Mouse (Mus musculus) stomach, postnatal 0 days (tissue): Measurements from ENCODE around the gene Zbtb16. TPM values are rescaled to one million over a fixed set of nuclear protein-coding genes. Genes with fewer than 3 reads are reported as not detected.

Experiments used
- ATAC-seq: fragments of 200-750 bp; cut with Nextera tagmentation; 2 replicates; pipeline ENCODE4 v1.8.0; 2017; ENCODE audit not compliant: low FRiP score, low TSS enrichment
- DNase-seq: peaks from one replicate; pipeline ENCODE4 v3.0.0-alpha.2; 2016; ENCODE audit warnings: low spot score
- H3K27ac ChIP-seq: fragments of 300-500 bp; sonication (generic); replicated peaks from 2 replicates; pipeline ENCODE4 v1.5.1; 2014; ENCODE audit warnings: mild to moderate bottlenecking, control low read depth
- H3K27me3 ChIP-seq: fragments of 300-500 bp; sonication (generic); 2 replicates; pipeline ENCODE4 v1.6.1; 2014; ENCODE audit warnings: low read length; ENCODE audit not compliant: control insufficient read depth, insufficient read depth
- H3K36me3 ChIP-seq: fragments of 300-500 bp; sonication (generic); 2 replicates; pipeline ENCODE4 v1.6.1; 2014; ENCODE audit warnings: low read length, mixed read lengths; ENCODE audit not compliant: control insufficient read depth, insufficient read depth
- H3K4me1 ChIP-seq: fragments of 300-500 bp; sonication (generic); replicated peaks from 2 replicates; pipeline ENCODE4 v1.6.1; 2014; ENCODE audit warnings: antibody characterized with exemption; ENCODE audit not compliant: control insufficient read depth, insufficient read depth
- H3K4me2 ChIP-seq: fragments of 300-500 bp; sonication (generic); replicated peaks from 2 replicates; pipeline ENCODE4 v1.6.1; 2014; ENCODE audit warnings: low read depth, mild to moderate bottlenecking, control low read depth, moderate library complexity
- H3K4me3 ChIP-seq: fragments of 300-500 bp; sonication (generic); 2 replicates; pipeline ENCODE4 v1.5.1; 2014; ENCODE audit warnings: low read depth, low read length, control low read depth
- H3K9ac ChIP-seq: fragments of 300-500 bp; sonication (generic); 2 replicates; pipeline ENCODE4 v1.6.1; 2014; ENCODE audit warnings: mild to moderate bottlenecking, low read length, control low read depth, mixed read lengths
- H3K9me3 ChIP-seq: fragments of 300-500 bp; sonication (generic); 2 replicates; pipeline ENCODE4 v1.6.1; 2016; ENCODE audit warnings: low read length; ENCODE audit not compliant: control insufficient read depth
- CTCF ChIP-seq: IDR thresholded peaks from 2 replicates; pipeline ENCODE4 v1.5.1; 2016; ENCODE audit warnings: antibody characterized with exemption, low read depth, mild to moderate bottlenecking, moderate library complexity
- EP300 ChIP-seq: optimal IDR thresholded peaks from 2 replicates; pipeline ENCODE3; 2016; ENCODE audit warnings: antibody characterized with exemption
- WGBS: fragments of 180-500 bp; shearing (Covaris S2); extraction: QIAGEN DNeasy Blood & Tissue Kit; methylation state at CpG from one replicate; pipeline ENCODE4 v1.1.7; 2014; 5-methylcytosine and 5-hydroxymethylcytosine counted together
- polyA plus RNA-seq: library from polyadenylated mRNA; unstranded; fragments of >200 nt; fragmentation: Nextera tagmentation; extraction: Ambion mirVana; gene quantifications from 2 replicates; pipeline ENCODE4 v1.2.1, GENCODE M21; 2015

Zbtb16 gene
- polyA plus RNA-seq, 1 experiment from 2014 or later, result 1.7 TPM

DNA sequence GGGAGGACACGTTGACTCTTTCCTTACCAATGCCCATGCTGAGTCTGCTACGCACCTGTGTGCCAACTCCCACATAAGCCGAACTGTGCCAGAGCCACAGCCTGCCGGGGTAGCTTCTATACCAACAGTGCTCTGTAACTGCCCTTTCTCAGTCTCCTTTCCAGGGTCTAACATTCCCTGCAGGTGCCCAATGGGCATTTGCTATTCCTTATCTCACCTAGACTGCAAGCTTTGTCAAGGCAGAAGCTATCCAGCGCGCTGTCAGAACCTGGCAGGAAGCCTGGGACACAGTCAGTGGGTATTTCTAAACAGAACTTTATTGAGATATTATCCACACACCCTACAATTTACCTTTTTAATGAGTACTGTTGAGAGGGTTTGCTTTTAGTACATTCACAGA is 82.1 kb downstream of the Zbtb16 start:
- Histone ChIP-seq H3K4me3 (no peak overlapping the region), H3K27me3 (no peaks in the 10 kb centered on the region), H3K27ac (no peak overlapping the region), H3K4me1 (no peaks in the 10 kb centered on the region), H3K9me3 (no peaks in the 10 kb centered on the region), H3K4me2 (no peak overlapping the region), H3K36me3 (no peaks in the 10 kb centered on the region), H3K9ac (no peak overlapping the region)
- 77% methylated on average over 6 of the region's 6 CpGs for WGBS
- TF ChIP-seq EP300, result no peak
- no peak for TF ChIP-seq CTCF
- ATAC-seq, result no peak
- DNase-seq, result no peak

DNA sequence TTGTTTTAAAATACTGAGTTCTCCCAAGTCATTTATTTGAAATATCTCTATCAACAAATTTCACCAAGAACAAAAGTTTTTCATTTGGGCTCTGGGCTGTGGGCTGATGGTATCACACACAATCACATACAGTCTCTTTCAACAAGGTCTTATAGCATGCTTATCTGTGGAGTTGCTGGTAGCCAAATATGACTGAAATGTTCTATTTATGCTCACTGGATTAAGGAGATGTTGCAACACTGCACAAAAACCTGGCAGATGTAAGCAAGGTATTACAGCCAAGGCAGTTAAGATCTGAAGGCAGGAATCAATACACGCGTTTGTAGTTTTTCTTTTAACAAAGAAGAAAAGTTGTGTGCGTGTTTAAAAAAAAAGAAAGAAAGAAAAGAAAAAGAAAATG is 84.1 kb downstream of the Zbtb16 start:
- H3K4me2 ChIP-seq, result no peak overlapping the region
- no peaks in the 10 kb centered on the region for H3K4me1 ChIP-seq
- H3K4me3 ChIP-seq, result no peak overlapping the region
- no peak for DNase-seq
- no peak overlapping the region for H3K9ac ChIP-seq
- no peaks in the 10 kb centered on the region for H3K9me3 ChIP-seq
- H3K27me3 ChIP-seq, result no peaks in the 10 kb centered on the region
- peak overlapping the region; percentile 78; the same call in 1 of the 2 replicates for H3K27ac ChIP-seq
- WGBS, result 39% methylated on average over 3 of the region's 3 CpGs
- no peak; the same call in 1 of the 2 replicates for ATAC-seq
- no peak for TF ChIP-seq CTCF
- TF ChIP-seq EP300, result peak; percentile 43
- no peaks in the 10 kb centered on the region for H3K36me3 ChIP-seq

DNA sequence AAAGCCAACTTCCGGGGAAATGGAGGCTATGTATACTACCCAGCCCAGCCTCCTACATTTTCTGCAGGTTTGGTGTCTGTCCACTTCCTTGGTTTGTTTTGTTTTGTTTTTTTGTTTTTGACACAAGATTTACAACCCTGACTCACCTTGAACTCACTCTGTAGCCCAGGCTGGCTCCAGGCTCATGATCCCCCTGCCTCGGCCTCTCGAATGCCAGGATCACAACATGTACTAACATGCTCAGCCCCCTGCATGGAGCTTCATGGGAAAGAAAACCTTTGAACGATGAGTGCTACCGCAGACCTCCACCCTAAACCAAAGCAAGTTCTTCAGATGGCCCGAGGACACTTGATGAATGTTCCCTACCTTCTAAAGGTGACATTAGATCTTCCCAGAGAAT is 86.4 kb downstream of the Zbtb16 start:
- Histone ChIP-seq H3K9me3 (no peaks in the 10 kb centered on the region), H3K4me3 (no peak overlapping the region), H3K4me2 (no peak overlapping the region), H3K9ac (no peak overlapping the region), H3K27ac (no peak overlapping the region), H3K4me1 (peaks cover 6% of the 10 kb centered on the region; the same call in 1 of the 2 replicates), H3K36me3 (no peaks in the 10 kb centered on the region), H3K27me3 (no peaks in the 10 kb centered on the region)
- DNase-seq, result no peak
- TF ChIP-seq CTCF (no peak), EP300 (no peak)
- no peak for ATAC-seq
- WGBS, result 73% methylated on average over 6 of the region's 6 CpGs

DNA sequence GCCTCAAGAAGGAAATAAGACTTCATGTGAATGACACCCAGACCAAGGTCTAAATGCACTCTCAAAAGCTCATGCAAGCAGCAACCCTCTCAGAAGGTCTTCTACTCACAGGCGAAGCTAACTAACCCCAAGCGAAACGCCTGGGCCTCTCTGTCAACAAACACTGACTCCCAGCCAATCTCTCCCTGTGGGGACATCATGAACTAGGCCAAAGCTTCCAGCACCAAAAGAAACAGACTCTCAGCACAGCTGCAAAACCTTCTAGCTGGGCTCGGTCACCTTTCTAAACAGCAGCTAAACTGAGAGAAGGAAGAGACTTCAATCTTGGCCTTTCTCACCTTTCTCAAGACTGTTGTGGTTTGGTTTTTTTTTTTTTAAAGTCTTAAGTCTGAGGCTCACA is 86.9 kb downstream of the Zbtb16 start:
- Histone ChIP-seq H3K36me3 (no peaks in the 10 kb centered on the region), H3K4me3 (no peak overlapping the region), H3K9me3 (no peaks in the 10 kb centered on the region), H3K9ac (0 out of 2 replicates have a peak overlapping the region, but pooled peaks have one; percentile 9), H3K4me2 (no peak overlapping the region), H3K27me3 (no peaks in the 10 kb centered on the region), H3K27ac (0 out of 2 replicates have a peak overlapping the region, but pooled peaks have one; percentile 13), H3K4me1 (peaks cover 6% of the 10 kb centered on the region; the same call in 1 of the 2 replicates)
- 51% methylated on average over 4 of the region's 4 CpGs for WGBS
- DNase-seq, result peak; percentile 37
- no peak for ATAC-seq
- no peak for TF ChIP-seq EP300
- TF ChIP-seq CTCF, result no peak

DNA sequence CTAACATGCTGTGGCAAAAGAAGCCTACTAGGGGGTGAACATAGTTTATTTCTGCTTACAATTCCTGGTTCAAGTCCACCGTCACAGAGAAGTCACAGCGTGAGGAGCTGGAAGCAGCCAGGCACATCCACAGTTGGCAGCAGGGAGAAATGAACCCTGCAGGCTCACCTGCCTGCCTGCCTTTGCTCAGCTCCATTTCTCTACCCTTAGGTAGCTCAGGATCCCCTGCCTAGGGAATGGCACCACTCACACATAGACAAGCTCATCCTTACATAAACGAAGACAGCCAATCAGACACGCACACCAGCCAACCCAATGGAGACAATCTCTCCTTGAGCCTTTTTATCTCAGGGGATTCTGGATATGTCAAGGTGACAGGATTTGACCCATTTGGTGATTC is 87.3 kb downstream of the Zbtb16 start:
- DNase-seq (no peak), ATAC-seq (no peak)
- Histone ChIP-seq H3K36me3 (no peaks in the 10 kb centered on the region), H3K4me1 (peaks cover 6% of the 10 kb centered on the region; the same call in 1 of the 2 replicates), H3K4me3 (no peak overlapping the region), H3K27me3 (no peaks in the 10 kb centered on the region), H3K27ac (0 out of 2 replicates have a peak overlapping the region, but pooled peaks have one; percentile 13), H3K9me3 (no peaks in the 10 kb centered on the region), H3K9ac (0 out of 2 replicates have a peak overlapping the region, but pooled peaks have one; percentile 9), H3K4me2 (no peak overlapping the region)
- WGBS, result 96% methylated on average over 4 of the region's 4 CpGs
- TF ChIP-seq CTCF (no peak), EP300 (no peak)

DNA sequence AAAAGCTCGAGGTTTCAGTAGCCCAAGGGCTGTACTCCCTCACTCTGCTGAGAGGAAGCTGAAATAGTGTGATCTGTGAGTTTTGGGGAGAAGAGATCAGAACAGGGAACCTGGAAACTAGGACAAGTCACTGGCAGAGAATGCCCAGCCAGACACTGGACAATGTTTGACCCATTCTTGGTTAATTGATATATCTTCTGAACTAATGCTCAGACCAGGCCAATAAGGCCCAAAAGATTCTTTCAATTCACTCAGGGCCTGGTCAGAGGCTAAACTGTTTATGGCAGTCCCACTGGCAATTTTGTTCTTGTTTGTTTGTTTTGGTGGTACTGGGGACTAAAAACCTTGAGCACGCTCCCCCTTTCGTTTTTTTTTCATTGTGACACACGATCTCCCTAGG is 87.8 kb downstream of the Zbtb16 start:
- Histone ChIP-seq H3K9me3 (no peaks in the 10 kb centered on the region), H3K4me1 (peaks cover 6% of the 10 kb centered on the region; the same call in 1 of the 2 replicates), H3K27me3 (no peaks in the 10 kb centered on the region), H3K4me3 (no peak overlapping the region), H3K4me2 (no peak overlapping the region), H3K9ac (no peak overlapping the region), H3K27ac (no peak overlapping the region), H3K36me3 (no peaks in the 10 kb centered on the region)
- ATAC-seq, result no peak
- WGBS, result 86% methylated on average over 4 of the region's 4 CpGs
- no peak for DNase-seq
- TF ChIP-seq EP300 (no peak), CTCF (no peak)
